Mouse (Mus musculus) right cerebral cortex, postnatal 14 days (tissue): Measurements from ENCODE around the gene Sytl3.
"Not testable (repeated sequence)": the region's sequence is repeated elsewhere in the genome, so short reads cannot be mapped to it uniquely, and the experiment has no call there.

Experiments used
- DNase-seq: peaks from one replicate; pipeline ENCODE4 v3.0.0; 2022

Sytl3 gene

GRCm38 (mm10) chr17:6647452-6647851 is 11.4 kb upstream of the Sytl3 start:
- not testable (repeated sequence) for DNase-seq

- DNase-seq = not testable (repeated sequence)
These were observed 7.9 kb upstream of the Sytl3 start for GRCm38 (mm10) chr17:6650904-6651565.

DNA sequence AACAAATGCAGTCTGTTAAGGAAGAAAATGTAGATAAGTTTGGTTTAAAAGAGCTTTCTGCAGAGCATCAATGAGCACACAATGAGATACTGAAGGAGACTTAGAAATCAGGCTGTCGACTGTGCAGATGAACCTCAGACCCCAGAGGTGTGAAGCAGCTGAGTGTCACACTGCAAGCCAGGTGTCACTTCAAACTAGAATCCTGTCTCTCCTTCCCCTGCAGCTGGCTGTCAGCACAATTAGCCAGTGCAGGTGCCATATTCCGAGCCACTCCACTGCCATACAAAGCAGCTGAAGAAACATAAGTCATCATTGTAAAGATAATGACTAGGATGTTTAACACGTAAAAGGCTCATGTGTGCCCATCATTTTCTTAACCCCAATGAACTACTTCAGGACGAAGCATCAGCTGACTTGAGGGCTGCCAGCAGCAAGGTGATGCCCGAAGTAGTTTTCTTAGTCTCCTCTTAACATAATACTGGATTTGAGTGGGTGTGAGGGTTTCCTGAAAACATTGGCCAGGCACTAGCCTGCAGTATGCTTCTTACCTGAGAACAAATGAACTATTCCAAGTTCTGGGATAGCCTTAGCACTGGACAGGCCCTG is 5.4 kb upstream of the Sytl3 start:
- not testable (repeated sequence) for DNase-seq

DNA sequence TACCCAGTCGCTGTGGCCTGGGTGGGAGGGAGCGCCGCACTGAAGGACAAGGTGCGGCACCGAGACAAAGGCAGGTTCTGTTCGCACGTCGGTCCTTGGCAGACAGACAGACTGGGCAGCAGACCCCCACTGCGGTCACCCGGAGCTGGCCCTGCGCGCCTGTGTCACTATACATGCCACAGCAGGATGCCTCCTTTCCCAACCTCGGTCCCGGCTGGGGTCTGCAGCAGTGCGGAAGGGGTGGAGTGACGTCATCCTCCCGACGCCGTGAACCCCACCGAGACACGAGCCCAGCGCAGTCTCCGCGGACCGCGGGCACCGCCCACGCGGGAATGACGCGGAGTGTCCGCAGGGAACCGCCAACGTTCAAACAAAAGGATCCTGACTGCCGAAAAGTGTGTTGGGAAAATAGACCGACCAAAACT is 3.8 kb upstream of the Sytl3 start:
- DNase-seq = peak; percentile 71

DNA sequence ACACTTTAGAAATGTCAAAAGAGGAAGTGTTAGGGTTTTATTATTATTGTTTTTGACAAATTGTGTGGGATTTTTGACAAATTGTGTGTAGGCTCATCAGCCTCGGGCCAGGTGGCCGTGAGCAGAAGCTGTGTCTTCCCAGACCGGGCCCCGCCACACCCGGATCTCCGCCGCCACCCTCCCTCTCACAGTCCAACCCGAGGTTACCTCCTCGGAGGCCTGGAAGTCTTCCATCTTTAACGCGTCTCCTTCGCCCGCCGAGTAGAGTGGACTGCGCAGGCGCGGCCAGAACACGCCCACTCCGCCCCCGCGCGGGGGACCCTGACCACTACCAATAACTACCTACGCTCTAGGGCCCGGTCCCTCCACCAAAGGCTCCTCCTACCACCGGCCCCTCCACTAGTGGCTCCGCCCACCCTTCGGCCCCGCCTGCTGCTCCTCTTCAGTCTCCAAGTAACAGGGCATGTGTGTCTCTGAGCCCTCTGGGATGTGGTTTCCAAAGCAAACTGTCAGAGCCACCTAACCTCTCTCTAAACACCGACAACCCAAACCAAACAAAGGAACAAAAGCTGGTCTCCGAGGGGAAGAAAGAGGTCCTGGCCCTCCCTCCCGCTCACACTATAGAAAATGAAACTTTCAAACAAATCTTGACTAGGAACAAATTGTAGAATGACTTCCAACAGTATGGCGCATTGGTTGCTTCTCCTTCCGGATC is 3.2 kb upstream of the Sytl3 start, which contains the start of gene Dynlt1f:
Gene Dynlt1f (minus strand): TSS at position 334 of the 715 bp plus-strand sequence.
- DNase-seq = peak; percentile 16

- DNase-seq = not testable (repeated sequence)
These were observed 2.4 kb upstream of the Sytl3 start for GRCm38 (mm10) chr17:6656471-6656870.

DNA sequence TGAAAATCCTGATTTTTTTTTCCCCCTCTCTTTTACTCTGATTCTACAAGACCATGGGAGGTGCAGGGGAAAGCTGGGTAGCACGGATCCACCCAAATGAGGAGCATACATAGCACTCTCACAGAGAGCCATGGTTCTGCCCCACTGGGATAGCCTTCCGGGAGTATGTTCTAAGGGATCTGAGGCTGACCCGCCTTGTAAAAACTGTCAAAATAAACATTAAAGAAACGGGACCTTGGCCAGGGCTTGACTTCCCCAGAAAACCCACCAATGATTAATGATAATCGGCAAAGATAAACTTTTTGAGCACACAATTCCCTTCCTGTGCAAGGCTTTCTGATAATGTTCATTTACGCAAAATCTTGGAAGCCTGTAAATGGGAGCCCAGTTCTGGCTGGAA is 1.7 kb downstream of the Sytl3 start:
- not testable (repeated sequence) for DNase-seq

- not testable (repeated sequence) for DNase-seq
These were observed 2.4 kb downstream of the Sytl3 start for GRCm38 (mm10) chr17:6661093-6661816.

DNA sequence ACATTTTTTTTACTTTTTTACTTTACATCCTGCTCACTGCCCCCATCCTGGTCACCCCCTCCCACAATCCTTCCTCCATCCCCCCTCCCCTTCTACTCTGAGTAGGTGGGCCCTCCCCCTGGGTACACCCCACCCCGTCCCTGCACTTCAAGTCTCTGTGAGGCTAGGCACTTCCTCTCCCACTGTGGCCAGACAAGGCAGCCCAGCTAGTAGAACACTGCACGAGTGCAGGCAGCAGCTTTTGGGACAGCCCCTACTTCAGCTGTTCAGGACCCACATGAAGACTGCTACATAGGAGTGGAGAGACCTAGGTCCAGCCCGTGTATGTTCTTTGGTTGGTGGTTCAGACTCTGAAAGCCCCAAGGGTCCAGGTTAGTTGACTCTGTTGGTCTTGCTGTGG is 3.9 kb downstream of the Sytl3 start:
- not testable (repeated sequence) for DNase-seq

DNA sequence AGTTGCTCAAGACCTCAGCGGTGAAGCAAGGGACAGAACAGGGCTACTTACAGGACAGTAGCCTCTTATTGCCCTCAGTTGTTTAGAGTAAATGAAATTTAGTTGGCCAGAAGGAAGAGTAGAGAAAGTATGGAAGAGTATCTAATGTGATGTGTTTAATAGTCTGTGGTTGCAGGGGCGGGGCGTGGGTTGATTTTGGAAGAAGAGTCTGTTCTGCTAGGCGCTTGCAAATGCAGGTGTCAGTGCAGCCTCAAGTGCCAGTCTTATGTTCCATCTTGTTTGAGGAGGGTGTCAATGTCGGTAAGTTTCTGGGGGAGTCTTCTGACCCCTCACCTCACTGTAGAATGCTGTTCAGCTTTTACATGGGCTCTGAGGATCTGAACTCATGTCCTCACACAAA is 6.5 kb downstream of the Sytl3 start:
- DNase-seq = not testable (repeated sequence)

DNA sequence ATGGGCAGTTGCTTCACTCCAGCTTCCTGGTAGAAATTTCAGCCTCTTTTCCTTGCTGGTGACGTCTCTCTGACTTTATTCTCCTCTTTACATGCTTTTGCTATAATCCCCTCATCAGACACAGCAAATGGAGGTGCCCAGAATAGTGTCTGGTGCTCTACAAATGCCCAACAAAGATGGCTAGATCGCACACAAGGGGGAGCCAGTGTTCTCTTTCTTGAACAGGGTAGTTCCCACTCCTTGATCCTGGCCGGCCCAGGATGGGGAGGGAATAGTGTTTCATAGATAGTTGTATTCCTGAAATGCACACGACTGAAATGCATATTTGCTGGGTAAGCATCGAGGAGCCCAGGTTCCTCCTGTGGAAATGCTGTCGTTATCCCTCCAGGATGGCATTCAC is 9.6 kb downstream of the Sytl3 start:
- DNase-seq = not testable (repeated sequence)

- DNase-seq = not testable (repeated sequence)
These were observed 15.4 kb downstream of the Sytl3 start for GRCm38 (mm10) chr17:6674297-6674696.

DNA sequence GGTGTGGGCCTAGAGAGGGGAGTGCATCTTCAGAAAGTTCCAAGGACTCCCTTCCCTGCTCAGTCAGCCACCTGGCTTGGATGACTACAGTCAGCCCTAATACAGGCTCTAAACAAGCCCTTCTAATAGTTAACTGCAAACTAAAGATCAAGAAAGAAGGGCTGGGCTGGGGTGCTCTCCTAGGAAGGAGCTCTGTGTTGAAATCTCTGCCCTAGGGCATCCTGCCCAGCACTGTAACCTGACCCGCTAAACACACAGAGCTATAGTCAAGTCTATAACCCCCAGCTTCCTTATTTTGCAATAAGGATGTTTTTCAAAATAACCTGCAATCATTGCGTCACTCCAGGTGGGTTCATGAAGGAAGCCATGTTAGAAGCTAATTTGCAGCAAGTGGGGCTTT is 19.2 kb downstream of the Sytl3 start:
- DNase-seq = not testable (repeated sequence)

DNA sequence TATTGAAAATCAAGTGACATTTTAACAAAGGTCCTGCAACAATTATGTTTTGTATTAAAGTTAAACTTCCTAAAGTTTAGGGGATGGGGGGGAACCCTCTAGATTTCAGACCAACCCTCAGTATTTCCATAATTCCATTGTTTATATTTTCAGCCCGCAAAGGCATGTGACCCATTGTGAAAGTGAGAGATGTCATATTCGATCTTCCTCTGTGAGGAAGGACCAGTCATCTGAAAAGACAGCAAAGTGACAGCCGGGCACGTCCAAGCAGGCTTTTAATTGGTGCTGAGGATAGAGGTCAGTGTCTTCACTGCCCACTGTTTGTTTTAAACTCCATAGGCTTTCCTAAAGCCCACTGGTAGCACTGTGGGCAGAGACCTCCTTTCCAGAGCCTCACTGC is 22.8 kb downstream of the Sytl3 start:
- DNase-seq = not testable (repeated sequence)

GRCm38 (mm10) chr17:6683702-6684101 is 24.8 kb downstream of the Sytl3 start:
- not testable (repeated sequence) for DNase-seq

DNA sequence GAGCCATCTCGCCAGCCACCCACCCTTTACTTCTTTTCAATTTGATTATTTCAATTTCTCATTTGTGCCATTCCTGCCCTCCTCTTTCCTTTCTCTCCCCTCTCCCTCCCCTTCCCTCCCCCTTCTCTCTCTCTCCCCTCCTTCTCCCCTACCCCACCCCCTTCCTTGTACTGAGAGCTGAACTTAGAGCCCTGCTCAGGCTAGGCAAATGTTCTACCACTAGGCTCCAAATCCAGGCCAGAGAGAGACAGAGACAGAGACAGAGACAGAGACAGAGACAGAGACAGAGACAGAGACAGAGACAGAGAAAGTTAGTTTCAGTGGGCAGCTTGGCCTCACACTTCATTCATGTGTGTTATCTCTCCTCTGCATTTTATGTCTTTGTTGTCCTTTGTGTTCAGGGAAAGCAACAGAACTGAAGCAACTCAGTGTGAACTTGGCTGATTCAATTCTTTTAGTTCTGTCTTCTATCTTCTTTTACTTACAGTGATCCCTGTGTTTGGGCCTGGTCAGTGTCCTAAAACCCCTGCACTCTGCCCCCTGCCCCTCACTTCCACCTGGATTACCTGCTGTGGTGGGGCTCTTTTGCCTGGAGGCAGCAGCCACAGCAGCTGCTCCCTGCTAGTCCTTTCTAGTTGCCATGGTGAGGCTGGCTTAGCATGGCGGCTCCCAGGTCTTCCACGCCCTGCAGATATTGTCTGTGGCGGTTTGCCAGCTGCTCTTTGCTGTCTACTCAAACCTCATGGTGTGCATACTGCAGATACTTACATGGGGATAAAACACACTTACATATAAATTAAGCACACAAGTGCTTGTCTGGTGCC is 25.8 kb downstream of the Sytl3 start:
- DNase-seq = not testable (repeated sequence)

- DNase-seq = not testable (repeated sequence)
These were observed 26.5 kb downstream of the Sytl3 start for GRCm38 (mm10) chr17:6685288-6685818.

GRCm38 (mm10) chr17:6686299-6686971 is 27.5 kb downstream of the Sytl3 start:
- DNase-seq = not testable (repeated sequence)

- peak; percentile 10 for DNase-seq
These were observed 30.5 kb downstream of the Sytl3 start for GRCm38 (mm10) chr17:6689344-6689743.

GRCm38 (mm10) chr17:6691596-6691995 is 32.7 kb downstream of the Sytl3 start:
- peak; percentile 89 for DNase-seq

DNA sequence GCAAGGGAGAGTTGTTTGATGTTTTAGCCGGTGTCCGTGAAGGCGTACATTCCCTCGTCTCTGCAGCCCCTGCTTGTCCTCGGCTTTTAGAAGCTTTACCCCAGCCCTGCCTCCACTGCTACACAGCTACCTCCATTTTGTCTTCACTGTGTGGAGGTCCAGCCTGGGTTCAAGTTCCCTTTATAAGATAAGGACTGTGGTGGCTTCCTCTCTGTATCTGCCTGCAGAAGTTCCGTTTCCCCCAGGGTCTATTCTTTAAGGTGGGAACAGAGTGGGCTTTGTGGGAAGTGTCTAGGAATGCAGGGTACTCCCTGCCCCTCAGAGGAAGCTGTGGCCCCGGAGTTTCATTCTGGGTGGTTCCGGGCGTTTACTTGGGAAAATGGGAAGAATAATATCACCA is 36.8 kb downstream of the Sytl3 start:
- not testable (repeated sequence) for DNase-seq
